In genomic region chr4:132532981-132533916, GRCm38 (mm10) we compare ENCODE assay signal across 8 mouse cellular contexts. TPM values are rescaled to one million over a fixed set of nuclear protein-coding genes. Genes with fewer than 3 reads are reported as not detected.
A peak's percentile ranks its signal among the peaks of the same experiment; 100 is the strongest.
DNase-seq lines count a peak whose midpoint lies in the region; ATAC-seq and TF ChIP-seq lines count a peak whose summit lies in the region.

Gene Atpif1 (minus strand): TSS chr4:132533659.

- peak within 1 kb of the TSS; percentile 85 for H3K27ac ChIP-seq in ES-E14 (ENCODE audit: insufficient read depth, low read depth, low read length, poor library complexity, severe bottlenecking)
- H3K27ac ChIP-seq in forebrain, embryonic 15.5 days (replicated peaks): peak within 1 kb of the TSS; percentile 98
- peak within 1 kb of the TSS; percentile 96 for H3K27ac ChIP-seq in layer of hippocampus, adult 2 months
- H3K27ac ChIP-seq in lung, embryonic 15.5 days: peak within 1 kb of the TSS; percentile 95

- no peaks in the 10 kb centered on the region for H3K27me3 ChIP-seq in forebrain, embryonic 15.5 days
- no peaks in the 10 kb centered on the region for H3K27me3 ChIP-seq in lung, embryonic 15.5 days

- intact Hi-C loops in heart, postnatal 25 days (cut with DNase I): no loop called here

- H3K36me3 ChIP-seq in ES-E14 (ENCODE audit: control insufficient read depth, insufficient read depth, low read length, poor library complexity, severe bottlenecking): peaks cover 12% of the 10 kb centered on the region; the same call in 1 of the 2 replicates
- peaks cover 12% of the 10 kb centered on the region for H3K36me3 ChIP-seq in forebrain, embryonic 15.5 days
- peaks cover 23% of the 10 kb centered on the region for H3K36me3 ChIP-seq in lung, embryonic 15.5 days

- TF ChIP-seq CTCF in layer of hippocampus, adult 2 months (conservative IDR thresholded peaks at IDR 0.05): no peak

- H3K4me1 ChIP-seq in ES-E14 (ENCODE audit: control insufficient read depth in 2 of 2, insufficient read depth in 2 of 2, low read length in 2 of 2, poor library complexity in 1 of 2): peaks cover 7 to 8% of the 10 kb centered on the region in 2 experiments
- peaks cover 47% of the 10 kb centered on the region for H3K4me1 ChIP-seq in forebrain, embryonic 15.5 days
- H3K4me1 ChIP-seq in lung, embryonic 15.5 days: peaks cover 44% of the 10 kb centered on the region

- peak within 1 kb of the TSS; percentile 89 for H3K9ac ChIP-seq in ES-E14 (ENCODE audit: insufficient read depth, low read depth, low read length, poor library complexity, severe bottlenecking)
- H3K9ac ChIP-seq in forebrain, embryonic 15.5 days (replicated peaks): peak within 1 kb of the TSS; percentile 99
- H3K9ac ChIP-seq in lung, embryonic 15.5 days: peak within 1 kb of the TSS; percentile 73

- WGBS in forebrain, embryonic 15.5 days: under 1% methylated on average over 63 of the region's 63 CpGs
- under 1% methylated on average over 63 of the region's 63 CpGs for WGBS in lung, embryonic 15.5 days

- H3K9me3 ChIP-seq in ES-E14 (ENCODE audit: control insufficient read depth, insufficient read depth, low read depth, low read length): no peaks in the 10 kb centered on the region
- no peaks in the 10 kb centered on the region for H3K9me3 ChIP-seq in forebrain, embryonic 15.5 days
- no peaks in the 10 kb centered on the region for H3K9me3 ChIP-seq in lung, embryonic 15.5 days

- peak; percentile 95 for DNase-seq in ES-E14 (ENCODE audit: low read depth, low spot score)
- peak; percentile 86 for DNase-seq in cerebellum, adult 11 months
- DNase-seq in heart, postnatal 25 days (ENCODE audit: low spot score): peak; percentile 81
- peak; percentile 89 to 92 for DNase-seq in layer of hippocampus, adult 2 months (ENCODE audit: low spot score in 2 of 2)
- DNase-seq in ovary, postnatal 10 days (ENCODE audit: low spot score): peak; percentile 67
- DNase-seq in thymus, postnatal 10 days (ENCODE audit: low spot score in 2 of 2): peak; percentile 82 to 86

- H3K4me2 ChIP-seq in forebrain, embryonic 15.5 days (replicated peaks): peak within 1 kb of the TSS; percentile 71
- peak within 1 kb of the TSS; percentile 72 for H3K4me2 ChIP-seq in lung, embryonic 15.5 days

- in situ Hi-C loops in ES-E14 (cut with MboI; ENCODE audit: low sequenced_read_pairs in 2 of 2, unreplicated experiment in 2 of 2): no loop called here

- peak; percentile 92 for ATAC-seq in forebrain, embryonic 15.5 days (replicated peaks)
- peak; percentile 85 for ATAC-seq in lung, embryonic 15.5 days (ENCODE audit: borderline replicate concordance, extremely low read depth, low FRiP score, low TSS enrichment)

- peak within 1 kb of the TSS; percentile 77 to 97 for H3K4me3 ChIP-seq in ES-E14 (ENCODE audit: insufficient read depth in 1 of 2, low read depth in 1 of 2, low read length in 2 of 2, poor library complexity in 1 of 2, severe bottlenecking in 1 of 2)
- peak within 1 kb of the TSS; percentile 88 for H3K4me3 ChIP-seq in forebrain, embryonic 15.5 days
- H3K4me3 ChIP-seq in layer of hippocampus, adult 2 months: peak within 1 kb of the TSS; percentile 79
- peak within 1 kb of the TSS; percentile 66 for H3K4me3 ChIP-seq in lung, embryonic 15.5 days

TF ChIP-seq in ES-E14, 5 proteins besides CTCF, POLR2A, EP300 and RAD21:
- no peak for TF ChIP-seq MAFK (IDR thresholded peaks at IDR 0.05; ENCODE audit: insufficient read depth, low read depth, low read length)
- peak; percentile 58; the same call in 1 of the 2 replicates for TF ChIP-seq HCFC1 (IDR thresholded peaks at IDR 0.05; ENCODE audit: borderline replicate concordance, insufficient read depth, low read length)
- TF ChIP-seq CHD2 (IDR thresholded peaks at IDR 0.05; ENCODE audit: low read depth, low read length): peak; percentile 71; the same call in 1 of the 2 replicates
- no peak for TF ChIP-seq ZC3H11A (IDR thresholded peaks at IDR 0.05; ENCODE audit: borderline replicate concordance, low read depth, low read length)
- TF ChIP-seq ZNF384 (IDR thresholded peaks at IDR 0.05; ENCODE audit: low read depth, low read length): no peak

RNA-seq across cellular contexts. Expression of gene Atpif1, which starts in this region (rescaled TPM):
- 485 and 496 TPM in 2 replicates for total RNA-seq in ES-E14 (2012; rRNA removed)
- 1,097 and 1,228 TPM in 2 replicates for polyA plus RNA-seq in forebrain, embryonic 15.5 days (2015; fragmentation: Nextera tagmentation; extraction: Ambion mirVana)
- total RNA-seq in heart, postnatal 25 days (2021): 100 to 1,000 TPM; 301 to 320 TPM
- 100 to 1,000 TPM; 416 to 419 TPM for total RNA-seq in layer of hippocampus, adult 2 months (2021)
- polyA plus RNA-seq in lung, embryonic 15.5 days (2015; fragmentation: Nextera tagmentation; extraction: Ambion mirVana): 913 and 923 TPM in 2 replicates

Comparison
In these comparisons a context has a peak if more than half of its experiments do, and no peak if none do; other contexts are left out.
1. Peak in every context shown above with its lines: DNase-seq, ATAC-seq, H3K4me3 ChIP-seq and H3K27ac ChIP-seq.